Comparison of ENCODE assay signal across 17 mouse cellular contexts in the genomic region with DNA sequence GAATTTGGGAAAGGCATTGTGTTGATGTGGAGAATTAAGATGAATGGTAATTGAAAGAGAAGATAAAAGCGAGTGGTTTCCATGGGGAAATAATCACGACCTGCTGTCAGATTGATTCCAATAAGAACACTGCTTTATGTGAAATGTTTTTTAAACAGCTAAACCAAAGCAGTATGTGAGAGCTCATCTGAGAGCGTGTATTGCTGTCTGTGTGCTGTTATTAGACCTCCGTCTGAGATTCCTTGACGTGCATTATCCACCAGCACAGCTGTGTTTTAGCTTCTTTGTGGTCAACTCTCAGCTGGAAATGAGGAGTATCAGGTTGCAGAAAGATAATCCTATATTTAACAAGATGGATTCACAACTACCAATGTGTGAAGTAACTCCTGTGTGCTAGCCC. TPM values are rescaled to one million over a fixed set of nuclear protein-coding genes. Genes with fewer than 3 reads are reported as not detected.
A peak's percentile ranks its signal among the peaks of the same experiment; 100 is the strongest.
DNase-seq lines count a peak whose midpoint lies in the region; ATAC-seq lines count a peak whose summit lies in the region.
"Had no signal": no experiment of that assay in that cellular context is flagged by ENCODE, and none has a peak within 500 bp of the region (broad histone marks: within the 10 kb centered on the region; RNA-seq: fewer than 3 reads in every experiment).

No protein-coding gene starts in this region.

- H3K4me2 ChIP-seq in liver, embryonic 11.5 days, result no peak overlapping the region
- H3K4me2 ChIP-seq in liver, embryonic 12.5 days, result no peak overlapping the region
- H3K4me2 ChIP-seq in forebrain, embryonic 14.5 days (ENCODE audit: low read length), result no peak overlapping the region
- no peak overlapping the region for H3K4me2 ChIP-seq in limb, embryonic 11.5 days (ENCODE audit: low read depth, severe bottlenecking)
- H3K4me2 ChIP-seq in neural tube, embryonic 13.5 days, result no peak overlapping the region
- H3K4me2 ChIP-seq: heart, embryonic 11.5 days; liver, embryonic 13.5 days; stomach, embryonic 15.5 days had no signal

- H3K9me3 ChIP-seq in liver, embryonic 11.5 days (ENCODE audit: control insufficient read depth, low read length), result no peaks in the 10 kb centered on the region
- H3K9me3 ChIP-seq in liver, embryonic 12.5 days (replicated peaks), result no peaks in the 10 kb centered on the region
- H3K9me3 ChIP-seq in forebrain, embryonic 14.5 days (replicated peaks; ENCODE audit: control insufficient read depth, low read length), result no peaks in the 10 kb centered on the region
- H3K9me3 ChIP-seq in limb, embryonic 11.5 days (ENCODE audit: control insufficient read depth, low read length), result no peaks in the 10 kb centered on the region; the same call in 1 of the 2 replicates
- H3K9me3 ChIP-seq in neural tube, embryonic 13.5 days, result no peaks in the 10 kb centered on the region
- H3K9me3 ChIP-seq: liver, embryonic 13.5 days; stomach, embryonic 15.5 days had no signal

- no peak overlapping the region for H3K4me3 ChIP-seq in liver, embryonic 11.5 days (ENCODE audit: low read depth, low read length)
- no peak overlapping the region for H3K4me3 ChIP-seq in liver, embryonic 12.5 days
- no peak overlapping the region for H3K4me3 ChIP-seq in forebrain, embryonic 14.5 days (ENCODE audit: low read depth, low read length)
- H3K4me3 ChIP-seq in limb, embryonic 11.5 days (ENCODE audit: low read depth, low read length), result no peak overlapping the region
- no peak overlapping the region for H3K4me3 ChIP-seq in neural tube, embryonic 13.5 days
- H3K4me3 ChIP-seq: liver, embryonic 13.5 days; stomach, embryonic 15.5 days had no signal

- H3K4me1 ChIP-seq in liver, embryonic 11.5 days (replicated peaks; ENCODE audit: control insufficient read depth, insufficient read depth, low read length), result no peaks in the 10 kb centered on the region; the same call in 1 of the 2 replicates
- no peaks in the 10 kb centered on the region for H3K4me1 ChIP-seq in liver, embryonic 12.5 days
- peaks cover 5% of the 10 kb centered on the region for H3K4me1 ChIP-seq in forebrain, embryonic 14.5 days (ENCODE audit: control insufficient read depth, insufficient read depth, low read length)
- H3K4me1 ChIP-seq in limb, embryonic 11.5 days (ENCODE audit: control insufficient read depth, insufficient read depth, low read length), result peaks cover 14% of the 10 kb centered on the region; the same call in 1 of the 2 replicates
- H3K4me1 ChIP-seq in neural tube, embryonic 13.5 days (replicated peaks), result peaks cover 33% of the 10 kb centered on the region
- H3K4me1 ChIP-seq: liver, embryonic 13.5 days had no signal

- no peak for ATAC-seq in liver, embryonic 11.5 days (replicated peaks; ENCODE audit: low FRiP score)
- no peak for ATAC-seq in liver, embryonic 12.5 days
- peak; percentile 57; the same call in 1 of the 2 replicates for ATAC-seq in forebrain, embryonic 14.5 days
- no peak for ATAC-seq in limb, embryonic 11.5 days (ENCODE audit: insufficient number of reproducible peaks, low FRiP score, low TSS enrichment, low read depth)
- ATAC-seq in neural tube, embryonic 13.5 days (ENCODE audit: low read depth), result no peak
- ATAC-seq: lung, postnatal 0 days had no signal

- DNase-seq in liver, embryonic 11.5 days (ENCODE audit: low spot score), result peak; percentile 20
- peak; percentile 55 for DNase-seq in forebrain, embryonic 14.5 days (ENCODE audit: low spot score)
- DNase-seq in limb, embryonic 11.5 days (ENCODE audit: low spot score), result peak; percentile 29
- no peak for DNase-seq in kidney, adult 11 months
- DNase-seq in lung, postnatal 4 days, result no peak
- DNase-seq in spleen, postnatal 36 days (ENCODE audit: low spot score in 2 of 2), result no peak
- DNase-seq: cerebellum, adult 2 months; gastrocnemius, postnatal 10 days; heart, postnatal 4 days; liver, embryonic 13.5 days; thymus, postnatal 36 days had no signal

- H3K9ac ChIP-seq in liver, embryonic 11.5 days (ENCODE audit: low read depth, low read length), result no peak overlapping the region
- no peak overlapping the region for H3K9ac ChIP-seq in liver, embryonic 12.5 days
- no peak overlapping the region for H3K9ac ChIP-seq in forebrain, embryonic 14.5 days (ENCODE audit: low read length)
- H3K9ac ChIP-seq in limb, embryonic 11.5 days (ENCODE audit: low read length), result no peak overlapping the region
- H3K9ac ChIP-seq in neural tube, embryonic 13.5 days, result no peak overlapping the region
- H3K9ac ChIP-seq: liver, embryonic 13.5 days; stomach, embryonic 15.5 days had no signal

- no peaks in the 10 kb centered on the region for H3K27me3 ChIP-seq in liver, embryonic 11.5 days (replicated peaks; ENCODE audit: control insufficient read depth, insufficient read depth, low read length)
- H3K27me3 ChIP-seq in liver, embryonic 12.5 days (replicated peaks), result peaks cover 5% of the 10 kb centered on the region; the same call in 1 of the 2 replicates
- H3K27me3 ChIP-seq in forebrain, embryonic 14.5 days (replicated peaks; ENCODE audit: control insufficient read depth, insufficient read depth, low read length), result no peaks in the 10 kb centered on the region
- H3K27me3 ChIP-seq in limb, embryonic 11.5 days (ENCODE audit: control insufficient read depth, insufficient read depth, low read length), result no peaks in the 10 kb centered on the region
- H3K27me3 ChIP-seq in neural tube, embryonic 13.5 days, result no peaks in the 10 kb centered on the region
- H3K27me3 ChIP-seq: CH12.LX; stomach, embryonic 15.5 days had no signal

- H3K27ac ChIP-seq in liver, embryonic 11.5 days (ENCODE audit: low read depth, low read length), result no peak overlapping the region
- H3K27ac ChIP-seq in liver, embryonic 12.5 days, result no peak overlapping the region
- H3K27ac ChIP-seq in forebrain, embryonic 14.5 days (ENCODE audit: low read depth, low read length), result peak overlapping the region; percentile 9; the same call in 1 of the 2 replicates
- H3K27ac ChIP-seq in limb, embryonic 11.5 days (replicated peaks; ENCODE audit: low read depth, low read length), result no peak overlapping the region
- H3K27ac ChIP-seq in neural tube, embryonic 13.5 days (replicated peaks), result peak overlapping the region; percentile 69
- H3K27ac ChIP-seq: liver, embryonic 13.5 days; stomach, embryonic 15.5 days had no signal

- 48% methylated on average over 5 of the region's 5 CpGs for WGBS in liver, embryonic 11.5 days
- 58% methylated on average over 5 of the region's 5 CpGs for WGBS in liver, embryonic 12.5 days (ENCODE audit: insufficient replicate concordance)
- 14% methylated on average over 5 of the region's 5 CpGs for WGBS in forebrain, embryonic 14.5 days
- WGBS in limb, embryonic 11.5 days, result 31% methylated on average over 5 of the region's 5 CpGs
- WGBS in neural tube, embryonic 13.5 days, result 27% methylated on average over 5 of the region's 5 CpGs

- no peaks in the 10 kb centered on the region for H3K36me3 ChIP-seq in liver, embryonic 11.5 days (ENCODE audit: control insufficient read depth, insufficient read depth, low read length)
- H3K36me3 ChIP-seq in liver, embryonic 12.5 days, result no peaks in the 10 kb centered on the region
- no peaks in the 10 kb centered on the region for H3K36me3 ChIP-seq in forebrain, embryonic 14.5 days (ENCODE audit: control insufficient read depth, insufficient read depth, low read length)
- no peaks in the 10 kb centered on the region for H3K36me3 ChIP-seq in limb, embryonic 11.5 days (ENCODE audit: control insufficient read depth, insufficient read depth, low read length)
- H3K36me3 ChIP-seq in neural tube, embryonic 13.5 days, result no peaks in the 10 kb centered on the region
- H3K36me3 ChIP-seq: liver, embryonic 13.5 days; stomach, embryonic 15.5 days had no signal

RNA-seq across cellular contexts. Expression of a gene that starts 43.9 kb away (rescaled TPM):
- polyA plus RNA-seq in liver, embryonic 11.5 days (2014; fragmentation: Nextera tagmentation; extraction: Ambion mirVana), result 1.1 and 1.7 TPM in 2 replicates
- 0.72 and 0.87 TPM in 2 replicates for polyA plus RNA-seq in liver, embryonic 12.5 days (2016; fragmentation: Nextera tagmentation; extraction: Ambion mirVana)
- polyA plus RNA-seq in forebrain, embryonic 14.5 days (2014; fragmentation: Nextera tagmentation; extraction: Ambion mirVana), result 0.23 and 0.29 TPM in 2 replicates
- 1.2 and 1.3 TPM in 2 replicates for polyA plus RNA-seq in limb, embryonic 11.5 days (2014; fragmentation: Nextera tagmentation; extraction: Ambion mirVana)
- 0.70 and 0.96 TPM in 2 replicates for polyA plus RNA-seq in neural tube, embryonic 13.5 days (2015; fragmentation: Nextera tagmentation; extraction: Ambion mirVana)

Comparison
In these comparisons a context has a peak if more than half of its experiments do, and no peak if none do; other contexts are left out.
1. DNase-seq: peak in liver, embryonic 11.5 days (single experiment), forebrain, embryonic 14.5 days (single experiment) and limb, embryonic 11.5 days (single experiment); none in kidney, adult 11 months (single experiment), lung, postnatal 4 days (0 of 2) and spleen, postnatal 36 days (0 of 2).
2. H3K27ac ChIP-seq: peak in forebrain, embryonic 14.5 days (single experiment) and neural tube, embryonic 13.5 days (single experiment); none in liver, embryonic 11.5 days (single experiment), liver, embryonic 12.5 days (single experiment) and limb, embryonic 11.5 days (single experiment).